Mouse (Mus musculus): Measurements from ENCODE around the gene Zswim3. TPM values are rescaled to one million over a fixed set of nuclear protein-coding genes. Genes with fewer than 3 reads are reported as not detected.

Gene Zswim3
- polyA plus RNA-seq, 1 experiment from 2014 or later = 4.3 TPM

- Histone ChIP-seq H3K4me1 (replicated peaks) (peaks cover 48% of the 10 kb centered on the region), H3K36me3 (replicated peaks) (0 out of 2 replicates have a peak, but pooled peaks cover 8% of the 10 kb centered on the region), H3K4me3 (replicated peaks) (no peak overlapping the region), H3K27ac (replicated peaks) (no peak overlapping the region), H3K9me3 (replicated peaks) (no peaks in the 10 kb centered on the region), H3K27me3 (peaks cover 62% of the 10 kb centered on the region), H3K4me2 (no peak overlapping the region), H3K9ac (no peak overlapping the region)
- 70% methylated on average over 7 of the region's 7 CpGs for WGBS (ENCODE audit: insufficient replicate concordance)
- ATAC-seq (ENCODE audit: insufficient read depth) = no peak
Observed at GRCm38 (mm10) chr2:164783926-164784581, 20.8 kb upstream of the Zswim3 start.

- Histone ChIP-seq H3K36me3 (replicated peaks) (peaks cover 15% of the 10 kb centered on the region), H3K27ac (replicated peaks) (peak overlapping the region; percentile 87), H3K9ac (peak overlapping the region; percentile 74), H3K4me1 (replicated peaks) (peaks cover 49% of the 10 kb centered on the region), H3K4me3 (replicated peaks) (peak overlapping the region; percentile 68), H3K4me2 (peak overlapping the region; percentile 99), H3K27me3 (peaks cover 53% of the 10 kb centered on the region), H3K9me3 (replicated peaks) (no peaks in the 10 kb centered on the region)
- 5% methylated on average over 7 of the region's 7 CpGs for WGBS (ENCODE audit: insufficient replicate concordance)
- no peak for ATAC-seq (ENCODE audit: insufficient read depth)
Observed at GRCm38 (mm10) chr2:164784869-164785420, 20.0 kb upstream of the Zswim3 start.

GRCm38 (mm10) chr2:164785481-164786387 lies 19.2 kb upstream of the Zswim3 start, which contains the start of gene Snx21:
Snx21 (plus strand) TSS chr2:164785823.
- peak within 1 kb of the TSS; percentile 74 for H3K9ac ChIP-seq
- WGBS (ENCODE audit: insufficient replicate concordance) = under 1% methylated on average over 89 of the region's 89 CpGs
- peaks cover 16% of the 10 kb centered on the region for H3K36me3 ChIP-seq (replicated peaks)
- ATAC-seq (ENCODE audit: insufficient read depth) = peak; percentile 88
- peak within 1 kb of the TSS; percentile 99 for H3K4me2 ChIP-seq
- peaks cover 45% of the 10 kb centered on the region for H3K27me3 ChIP-seq
- no peaks in the 10 kb centered on the region for H3K9me3 ChIP-seq (replicated peaks)
- H3K27ac ChIP-seq (replicated peaks) = peak within 1 kb of the TSS; percentile 87
- H3K4me3 ChIP-seq (replicated peaks) = peak within 1 kb of the TSS; percentile 68
- H3K4me1 ChIP-seq (replicated peaks) = peaks cover 54% of the 10 kb centered on the region

GRCm38 (mm10) chr2:164786388-164786885 lies 18.5 kb upstream of the Zswim3 start:
- Histone ChIP-seq H3K4me1 (replicated peaks) (peaks cover 55% of the 10 kb centered on the region), H3K9me3 (replicated peaks) (no peaks in the 10 kb centered on the region), H3K4me3 (replicated peaks) (peak overlapping the region; percentile 68), H3K27me3 (peaks cover 41% of the 10 kb centered on the region), H3K4me2 (peak overlapping the region; percentile 99), H3K27ac (replicated peaks) (peak overlapping the region; percentile 87), H3K36me3 (replicated peaks) (peaks cover 21% of the 10 kb centered on the region), H3K9ac (peak overlapping the region; percentile 74)
- 14% methylated on average over 15 of the region's 15 CpGs for WGBS (ENCODE audit: insufficient replicate concordance)
- no peak for ATAC-seq (ENCODE audit: insufficient read depth)

GRCm38 (mm10) chr2:164787032-164787431 lies 17.9 kb upstream of the Zswim3 start:
- WGBS (ENCODE audit: insufficient replicate concordance) = 63% methylated on average over 3 of the region's 3 CpGs
- no peak overlapping the region for H3K27ac ChIP-seq (replicated peaks)
- no peak for ATAC-seq (ENCODE audit: insufficient read depth)
- peaks cover 55% of the 10 kb centered on the region for H3K4me1 ChIP-seq (replicated peaks)
- peaks cover 27% of the 10 kb centered on the region for H3K36me3 ChIP-seq (replicated peaks)
- H3K9me3 ChIP-seq (replicated peaks) = no peaks in the 10 kb centered on the region
- H3K9ac ChIP-seq = 0 out of 2 replicates have a peak overlapping the region, but pooled peaks have one; percentile 74
- peak overlapping the region; percentile 99 for H3K4me2 ChIP-seq
- peaks cover 41% of the 10 kb centered on the region for H3K27me3 ChIP-seq
- peak overlapping the region; percentile 68; the same call in 1 of the 2 replicates for H3K4me3 ChIP-seq (replicated peaks)

- Histone ChIP-seq H3K27me3 (peaks cover 36% of the 10 kb centered on the region), H3K27ac (replicated peaks) (no peak overlapping the region), H3K36me3 (replicated peaks) (peaks cover 34% of the 10 kb centered on the region), H3K4me3 (replicated peaks) (no peak overlapping the region), H3K9me3 (replicated peaks) (no peaks in the 10 kb centered on the region), H3K9ac (no peak overlapping the region), H3K4me1 (replicated peaks) (peaks cover 59% of the 10 kb centered on the region), H3K4me2 (no peak overlapping the region)
- ATAC-seq (ENCODE audit: insufficient read depth) = no peak
- WGBS (ENCODE audit: insufficient replicate concordance) = 79% methylated on average over 10 of the region's 10 CpGs
Observed at GRCm38 (mm10) chr2:164787779-164788178, 17.1 kb upstream of the Zswim3 start.

- Histone ChIP-seq H3K9me3 (replicated peaks) (no peaks in the 10 kb centered on the region), H3K27ac (replicated peaks) (0 out of 2 replicates have a peak overlapping the region, but pooled peaks have one; percentile 26), H3K27me3 (peaks cover 36% of the 10 kb centered on the region), H3K4me2 (peak overlapping the region; percentile 40), H3K36me3 (replicated peaks) (peaks cover 40% of the 10 kb centered on the region), H3K4me1 (replicated peaks) (peaks cover 64% of the 10 kb centered on the region), H3K4me3 (replicated peaks) (no peak overlapping the region), H3K9ac (peak overlapping the region; percentile 23; the same call in 1 of the 2 replicates)
- ATAC-seq (ENCODE audit: insufficient read depth) = peak; percentile 16; the same call in 1 of the 2 replicates
- WGBS (ENCODE audit: insufficient replicate concordance) = 59% methylated on average over 4 of the region's 4 CpGs
Observed at GRCm38 (mm10) chr2:164788411-164788810, 16.5 kb upstream of the Zswim3 start.

GRCm38 (mm10) chr2:164790451-164790850 lies 14.4 kb upstream of the Zswim3 start:
- Histone ChIP-seq H3K4me3 (replicated peaks) (no peak overlapping the region), H3K36me3 (replicated peaks) (peaks cover 59% of the 10 kb centered on the region), H3K9me3 (replicated peaks) (no peaks in the 10 kb centered on the region), H3K27me3 (peaks cover 18% of the 10 kb centered on the region), H3K27ac (replicated peaks) (0 out of 2 replicates have a peak overlapping the region, but pooled peaks have one; percentile 12), H3K4me1 (replicated peaks) (peaks cover 55% of the 10 kb centered on the region), H3K9ac (no peak overlapping the region), H3K4me2 (no peak overlapping the region)
- 81% methylated on average over 4 of the region's 4 CpGs for WGBS (ENCODE audit: insufficient replicate concordance)
- no peak for ATAC-seq (ENCODE audit: insufficient read depth)

- no peak for ATAC-seq (ENCODE audit: insufficient read depth)
- Histone ChIP-seq H3K4me3 (replicated peaks) (no peak overlapping the region), H3K4me2 (no peak overlapping the region), H3K27ac (replicated peaks) (no peak overlapping the region), H3K4me1 (replicated peaks) (peaks cover 41% of the 10 kb centered on the region), H3K27me3 (peaks cover 4% of the 10 kb centered on the region), H3K9ac (no peak overlapping the region), H3K36me3 (replicated peaks) (peaks cover 73% of the 10 kb centered on the region), H3K9me3 (replicated peaks) (no peaks in the 10 kb centered on the region)
- WGBS (ENCODE audit: insufficient replicate concordance) = 89% methylated on average over 18 of the region's 18 CpGs
Observed at GRCm38 (mm10) chr2:164791841-164792261, 13.0 kb upstream of the Zswim3 start.

GRCm38 (mm10) chr2:164792400-164793190 lies 12.3 kb upstream of the Zswim3 start:
- Histone ChIP-seq H3K9me3 (replicated peaks) (no peaks in the 10 kb centered on the region), H3K4me2 (no peak overlapping the region), H3K4me1 (replicated peaks) (peaks cover 35% of the 10 kb centered on the region), H3K27ac (replicated peaks) (0 out of 2 replicates have a peak overlapping the region, but pooled peaks have one; percentile 33), H3K4me3 (replicated peaks) (no peak overlapping the region), H3K9ac (no peak overlapping the region), H3K27me3 (no peaks in the 10 kb centered on the region), H3K36me3 (replicated peaks) (peaks cover 79% of the 10 kb centered on the region)
- no peak for ATAC-seq (ENCODE audit: insufficient read depth)
- 83% methylated on average over 12 of the region's 12 CpGs for WGBS (ENCODE audit: insufficient replicate concordance)
